Mouse (Mus musculus): ENCODE results near the gene Phykpl.
"Not testable (repeated sequence)": the region's sequence is repeated elsewhere in the genome, so short reads cannot be mapped to it uniquely, and the experiment has no call there.

The Phykpl gene

DNA sequence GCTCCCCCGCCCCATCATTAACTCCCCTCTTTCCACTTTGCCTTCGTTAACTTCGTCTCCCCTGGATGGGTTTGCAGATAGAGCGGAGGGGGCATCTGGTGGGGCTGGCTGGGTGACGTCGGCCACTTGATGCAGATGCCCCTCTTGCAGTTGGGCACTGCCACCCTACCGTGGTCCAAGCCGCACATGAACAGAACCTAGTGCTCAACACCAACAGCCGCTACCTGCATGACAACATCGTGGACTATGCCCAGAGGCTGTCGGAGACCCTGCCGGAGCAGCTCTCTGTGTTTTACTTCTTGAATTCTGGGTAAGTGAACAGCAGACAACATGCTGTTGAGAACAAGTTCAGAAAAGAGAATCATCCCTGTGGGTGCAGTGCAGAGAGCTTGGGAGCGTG, 1.9 kb downstream of the Phykpl start:
- no peak for DNase-seq (ENCODE audit: low spot score)

DNA sequence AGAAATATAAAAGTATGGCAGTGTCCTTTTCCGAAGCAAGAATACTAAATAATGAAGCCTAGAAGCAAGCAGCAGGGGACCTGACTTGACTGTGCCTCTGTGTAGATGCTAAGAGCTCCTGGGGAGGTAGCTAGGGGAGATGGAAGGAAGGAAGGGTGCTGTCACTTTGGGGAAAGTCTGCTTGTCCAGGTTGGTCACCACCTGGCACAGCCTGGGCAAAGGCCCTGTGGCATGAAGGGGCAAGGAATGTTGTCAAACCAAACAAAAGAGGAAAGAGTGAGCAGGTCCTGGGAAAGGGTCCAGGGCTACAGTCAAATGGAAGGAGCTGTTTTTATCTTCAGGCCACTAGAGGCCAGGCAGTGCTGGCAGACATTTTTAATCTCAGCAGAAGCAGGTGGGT, 2.5 kb downstream of the Phykpl start:
- no peak for DNase-seq (ENCODE audit: low spot score)

- no peak for DNase-seq (ENCODE audit: low spot score)
Observed at GRCm38 (mm10) chr11:51588833-51589232, 4.3 kb downstream of the Phykpl start.

DNA sequence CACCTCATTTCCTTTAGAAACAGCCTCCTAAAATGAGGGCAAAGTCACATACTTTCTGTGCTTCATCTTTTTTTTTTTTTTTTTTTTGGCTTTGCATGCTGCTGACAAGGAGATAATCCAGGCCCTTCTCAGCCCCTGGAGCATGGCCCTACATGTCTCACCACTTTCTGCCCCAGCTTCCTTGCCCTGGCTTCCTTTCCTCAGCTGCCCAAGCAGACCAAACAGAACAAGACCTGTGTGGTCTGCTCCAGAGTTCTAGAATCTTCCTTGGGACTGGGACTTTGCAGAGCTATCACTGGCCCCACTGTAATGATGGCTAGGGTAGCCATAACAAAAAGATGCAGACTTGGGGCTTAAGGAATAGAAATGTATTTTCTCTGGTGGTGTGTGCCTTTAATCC, 5.4 kb downstream of the Phykpl start:
- DNase-seq (ENCODE audit: low spot score): no peak

DNA sequence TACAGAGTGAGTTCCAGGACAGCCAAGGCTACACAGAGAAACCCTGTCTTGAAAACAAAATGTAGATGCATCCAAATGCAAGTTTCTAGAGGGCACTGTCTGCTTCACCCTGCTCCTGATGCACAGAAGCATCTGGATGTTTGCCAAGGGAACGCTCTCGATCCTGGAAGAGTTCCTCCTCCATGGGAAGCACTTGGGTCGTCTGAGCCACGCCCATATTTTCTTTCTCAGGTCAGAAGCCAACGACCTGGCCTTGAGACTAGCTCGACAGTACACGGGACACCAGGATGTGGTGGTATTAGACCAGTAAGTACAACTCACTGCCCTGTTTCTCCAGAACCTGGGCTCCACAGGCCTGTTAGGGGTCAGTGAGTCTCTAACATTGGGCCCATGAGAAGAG, 6.6 kb downstream of the Phykpl start:
- no peak for DNase-seq (ENCODE audit: low spot score)

- no peak for DNase-seq (ENCODE audit: low spot score)
Observed at GRCm38 (mm10) chr11:51591915-51592314, 7.4 kb downstream of the Phykpl start.

GRCm38 (mm10) chr11:51593368-51593767, 8.8 kb downstream of the Phykpl start:
- DNase-seq (ENCODE audit: low spot score): no peak

DNA sequence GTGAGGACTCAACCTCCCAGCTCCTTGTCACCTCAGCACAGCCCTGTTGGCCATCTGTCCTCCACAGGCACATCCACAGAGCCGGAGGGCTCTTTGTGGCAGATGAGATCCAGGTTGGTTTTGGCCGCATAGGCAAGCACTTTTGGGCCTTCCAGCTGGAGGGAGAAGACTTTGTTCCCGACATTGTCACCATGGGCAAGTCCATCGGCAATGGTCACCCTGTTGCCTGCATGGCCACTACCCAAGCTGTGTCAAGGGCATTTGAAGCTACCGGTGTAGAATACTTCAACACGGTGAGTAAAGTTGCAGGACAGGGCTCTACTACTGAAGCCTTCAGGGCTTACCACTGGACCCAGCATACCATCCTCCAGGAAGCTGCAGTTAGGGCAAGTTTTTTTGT, 9.3 kb downstream of the Phykpl start:
- DNase-seq (ENCODE audit: low spot score): no peak

DNA sequence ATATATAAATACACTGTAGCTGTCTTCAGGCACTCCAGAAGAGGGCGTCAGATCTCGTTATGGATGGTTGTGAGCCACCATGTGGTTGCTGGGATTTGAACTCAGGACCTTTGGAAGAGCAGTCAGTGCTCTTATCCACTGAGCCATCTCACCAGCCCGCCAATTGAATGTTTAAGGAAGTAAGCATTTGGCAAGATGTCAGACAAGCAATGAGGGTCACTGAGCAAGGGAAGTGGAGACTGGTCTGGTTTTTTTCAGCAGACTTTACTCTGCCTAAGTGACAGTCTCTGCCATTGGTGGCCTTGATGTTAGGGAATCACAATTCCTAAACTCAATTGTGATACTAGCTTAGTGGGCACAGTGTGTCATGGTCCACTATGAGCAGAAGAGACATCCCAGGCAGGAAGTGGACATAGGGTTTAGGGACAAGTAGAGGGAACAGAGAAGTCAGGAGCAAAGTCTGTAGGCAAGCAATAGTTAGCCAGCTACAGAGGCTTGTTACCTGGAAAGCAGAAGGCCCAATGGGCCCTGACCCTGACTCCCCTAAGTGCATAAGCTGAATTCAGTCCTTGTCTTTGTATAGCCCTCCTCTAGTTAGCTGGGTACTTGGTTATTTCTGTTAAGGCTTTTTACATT, 10.3 kb downstream of the Phykpl start:
- no peak for DNase-seq (ENCODE audit: low spot score)

- no peak for DNase-seq (ENCODE audit: low spot score)
Observed at GRCm38 (mm10) chr11:51595459-51596083, 11.0 kb downstream of the Phykpl start.

DNA sequence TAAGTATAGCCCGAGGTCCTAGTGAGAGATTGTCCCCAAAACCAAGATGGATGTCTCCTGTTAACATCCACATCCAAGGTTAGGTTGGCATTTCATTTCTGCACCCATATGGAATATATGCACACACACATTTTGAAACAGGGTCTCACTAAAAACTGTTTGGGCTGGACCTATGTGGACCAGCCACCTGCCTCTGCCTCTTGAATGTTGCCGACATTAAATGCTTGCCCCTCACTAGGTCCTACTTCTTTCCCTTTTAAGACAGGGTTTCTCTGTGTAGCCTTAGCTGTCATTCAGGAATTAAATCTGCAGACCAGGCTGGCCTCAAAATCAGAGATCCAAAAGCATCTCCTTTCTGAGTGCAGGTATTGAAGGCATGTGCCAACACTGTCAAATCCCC, 13.0 kb downstream of the Phykpl start:
- no peak for DNase-seq (ENCODE audit: low spot score)

GRCm38 (mm10) chr11:51602253-51602652, 17.7 kb downstream of the Phykpl start:
- no peak for DNase-seq (ENCODE audit: low spot score)

DNA sequence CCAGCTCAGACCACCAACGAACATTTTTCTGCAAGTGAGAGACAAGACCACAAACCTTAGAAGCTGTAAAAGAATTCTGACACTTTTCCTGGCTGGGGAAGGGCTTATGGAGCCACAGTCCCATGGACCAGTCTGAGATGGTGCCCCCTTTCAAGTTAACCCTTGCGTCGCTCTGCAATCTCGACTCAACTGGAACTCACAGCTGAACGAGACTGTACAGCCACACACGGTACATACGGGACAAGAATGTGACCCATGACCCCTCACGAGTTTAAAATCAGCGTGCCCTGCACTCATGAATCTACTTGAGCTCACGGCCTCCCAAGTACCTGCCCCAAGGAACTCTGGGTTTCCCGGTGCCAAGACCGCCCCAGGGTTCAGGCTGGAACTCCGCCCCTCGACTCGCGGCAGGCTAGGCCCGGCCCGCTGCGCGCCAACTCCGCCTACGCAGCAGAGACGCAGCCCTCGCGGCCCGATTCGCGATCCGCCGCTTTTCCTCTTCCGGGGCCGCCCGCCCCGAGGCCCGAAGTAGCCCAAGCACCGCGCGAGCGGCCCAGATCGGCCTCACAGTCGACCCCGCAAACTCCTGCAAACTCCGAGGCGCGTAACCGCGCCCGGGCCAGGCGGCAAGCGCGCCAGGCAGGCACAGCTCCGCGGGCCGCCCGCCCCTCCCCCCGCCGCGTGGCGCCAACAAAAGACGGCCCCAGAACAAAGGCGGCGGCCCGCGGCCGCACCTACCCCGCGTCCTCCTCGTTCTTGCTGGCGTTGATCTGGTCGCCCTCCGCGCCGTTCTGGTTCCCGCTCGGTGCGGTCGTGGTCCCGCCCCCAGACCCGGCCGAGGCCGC, 21.3 kb downstream of the Phykpl start:
- no peak for DNase-seq (ENCODE audit: low spot score)

GRCm38 (mm10) chr11:51606447-51607095, 22.0 kb downstream of the Phykpl start, which contains the start of gene Hnrnpab:
TSS of gene Hnrnpab (minus strand) at chr11:51606847.
- DNase-seq (ENCODE audit: low spot score): peak; percentile 98

GRCm38 (mm10) chr11:51607096-51607738, 22.7 kb downstream of the Phykpl start:
- no peak for DNase-seq (ENCODE audit: low spot score)

- no peak for DNase-seq (ENCODE audit: low spot score)
Observed at GRCm38 (mm10) chr11:51609266-51609909, 24.8 kb downstream of the Phykpl start.

DNA sequence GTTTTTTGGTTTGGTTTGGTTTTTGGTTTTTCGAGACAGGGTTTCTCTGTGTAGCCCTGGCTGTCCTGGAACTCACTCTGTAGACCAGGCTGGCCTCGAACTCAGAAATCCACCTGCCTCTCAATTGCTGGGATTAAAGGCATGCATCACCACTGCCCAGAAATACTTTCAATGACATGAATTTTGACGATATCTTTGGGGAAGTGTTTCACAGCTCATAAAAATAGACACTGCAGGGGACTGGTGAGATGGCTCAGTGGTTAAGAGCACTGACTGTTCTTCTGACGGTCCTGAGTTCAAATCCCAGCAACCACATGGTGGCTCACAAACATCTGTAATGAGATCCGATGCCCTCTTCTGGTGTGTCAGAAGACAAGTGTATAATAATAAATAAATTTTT, 25.4 kb downstream of the Phykpl start:
- DNase-seq (ENCODE audit: low spot score): not testable (repeated sequence)

- no peak for DNase-seq (ENCODE audit: low spot score)
Observed at GRCm38 (mm10) chr11:51614256-51614655, 29.7 kb downstream of the Phykpl start.

- DNase-seq (ENCODE audit: low spot score): no peak
Observed at GRCm38 (mm10) chr11:51615129-51615528, 30.6 kb downstream of the Phykpl start.

GRCm38 (mm10) chr11:51615601-51616000, 31.0 kb downstream of the Phykpl start:
- no peak for DNase-seq (ENCODE audit: low spot score)

GRCm38 (mm10) chr11:51616113-51616512, 31.6 kb downstream of the Phykpl start:
- not testable (repeated sequence) for DNase-seq (ENCODE audit: low spot score)

GRCm38 (mm10) chr11:51617693-51618092, 33.1 kb downstream of the Phykpl start:
- DNase-seq (ENCODE audit: low spot score): no peak

All from layer of hippocampus, adult 9-10 months (tissue).